Mouse (Mus musculus) midbrain, embryonic 14.5 days (tissue): ENCODE data around the gene Inpp5d. TPM values are rescaled to one million over a fixed set of nuclear protein-coding genes. Genes with fewer than 3 reads are reported as not detected.
A peak's percentile ranks its signal among the peaks of the same experiment; 100 is the strongest.

Experiments used
- ATAC-seq: fragments of 200-750 bp; cut with Nextera tagmentation; 2 replicates; pipeline ENCODE4 v1.8.0; 2017; ENCODE audit warnings: moderate number of reproducible peaks, moderate library complexity; ENCODE audit not compliant: low FRiP score, low TSS enrichment
- DNase-seq: peaks from one replicate; pipeline ENCODE4 v3.0.0-alpha.2; 2015
- H3K27ac ChIP-seq: fragments of 300-500 bp; sonication (generic); replicated peaks from 2 replicates; pipeline ENCODE4 v1.5.1; 2014; ENCODE audit warnings: mild to moderate bottlenecking, low read depth, low read length, moderate library complexity
- H3K27me3 ChIP-seq: fragments of 300-500 bp; sonication (generic); 2 replicates; pipeline ENCODE4 v1.6.1; 2014; ENCODE audit warnings: low read length, control low read depth, mixed read lengths; ENCODE audit not compliant: control insufficient read depth, insufficient read depth
- H3K36me3 ChIP-seq: fragments of 300-500 bp; sonication (generic); 2 replicates; pipeline ENCODE4 v1.6.1; 2014; ENCODE audit warnings: low read length, control low read depth; ENCODE audit not compliant: control insufficient read depth, insufficient read depth
- H3K4me1 ChIP-seq: fragments of 300-500 bp; sonication (generic); 2 replicates; pipeline ENCODE4 v1.6.1; 2014; ENCODE audit warnings: mild to moderate bottlenecking, antibody characterized with exemption, low read length, control low read depth; ENCODE audit not compliant: control insufficient read depth, insufficient read depth
- H3K4me2 ChIP-seq: fragments of 300-500 bp; sonication (generic); 2 replicates; pipeline ENCODE4 v1.6.1; 2014; ENCODE audit warnings: mild to moderate bottlenecking, low read length, moderate library complexity
- H3K4me3 ChIP-seq: fragments of 300-500 bp; sonication (generic); replicated peaks from 2 replicates; pipeline ENCODE4 v1.5.1; 2014; ENCODE audit warnings: low read depth, low read length
- H3K9ac ChIP-seq: fragments of 300-500 bp; sonication (generic); replicated peaks from 2 replicates; pipeline ENCODE4 v1.6.1; 2014; ENCODE audit warnings: mild to moderate bottlenecking, low read length, moderate library complexity
- H3K9me3 ChIP-seq: fragments of 300-500 bp; sonication (generic); 2 replicates; pipeline ENCODE4 v1.6.1; 2016; ENCODE audit warnings: low read length, control low read depth, mixed read lengths; ENCODE audit not compliant: control insufficient read depth
- WGBS: fragments of 180-500 bp; shearing (Covaris S2); extraction: QIAGEN DNeasy Blood & Tissue Kit; methylation state at CpG from one replicate; pipeline ENCODE4 v1.1.7; 2014; 5-methylcytosine and 5-hydroxymethylcytosine counted together
- polyA plus RNA-seq: library from polyadenylated mRNA; unstranded; fragments of >200 nt; fragmentation: Nextera tagmentation; extraction: Ambion mirVana; gene quantifications from 2 replicates; pipeline ENCODE4 v1.2.1, GENCODE M21; 2014

Inpp5d gene
- polyA plus RNA-seq, 1 experiment from 2014 or later = 4.6 TPM

DNA sequence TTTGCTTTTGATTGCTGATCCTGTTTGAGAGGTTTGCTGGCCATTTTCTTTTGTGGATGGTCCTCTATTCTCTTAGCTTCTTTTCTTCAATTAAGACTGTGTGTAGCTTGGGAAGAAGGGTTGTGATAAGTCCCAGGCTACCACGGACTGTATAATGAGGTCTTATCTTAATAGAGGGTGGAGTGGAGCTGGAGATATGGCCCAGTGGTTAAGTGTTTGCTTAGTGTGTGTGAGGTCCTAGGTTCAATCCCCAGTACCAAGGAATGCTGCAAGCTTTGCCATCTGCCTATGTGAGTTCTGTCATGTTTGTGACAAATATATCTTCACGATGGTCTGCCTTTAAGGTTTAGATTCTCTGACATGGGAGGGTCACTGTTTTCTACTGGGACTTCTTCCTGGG is 8.0 kb downstream of the Inpp5d start:
- 69% methylated on average over 2 of the region's 2 CpGs for WGBS
- Histone ChIP-seq H3K4me3 (no peak overlapping the region), H3K9ac (no peak overlapping the region), H3K4me2 (no peak overlapping the region), H3K9me3 (no peaks in the 10 kb centered on the region), H3K27ac (no peak overlapping the region), H3K36me3 (no peaks in the 10 kb centered on the region), H3K27me3 (no peaks in the 10 kb centered on the region), H3K4me1 (no peaks in the 10 kb centered on the region)
- no peak for ATAC-seq
- no peak for DNase-seq

DNA sequence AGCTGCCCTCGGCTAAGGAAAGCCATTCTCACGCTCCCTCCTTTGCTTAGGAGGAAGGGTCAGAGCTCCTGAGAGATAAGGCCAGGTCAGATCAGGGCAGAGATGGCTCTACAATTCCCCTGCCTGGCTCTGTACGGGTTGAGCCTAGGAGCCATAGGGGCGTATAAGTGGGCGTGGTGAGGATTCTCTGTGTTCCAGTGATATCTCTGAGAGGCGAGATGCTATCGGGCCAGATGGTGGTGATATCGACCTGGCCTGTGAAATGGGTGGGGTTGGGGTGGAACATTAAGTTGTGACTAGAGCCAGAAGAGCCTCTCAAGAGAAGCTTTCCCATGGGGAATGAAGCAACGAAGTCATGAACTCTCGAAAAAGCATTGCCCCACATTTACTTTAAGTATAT is 11.5 kb downstream of the Inpp5d start:
- ATAC-seq (no peak), DNase-seq (no peak)
- Histone ChIP-seq H3K9ac (no peak overlapping the region), H3K4me2 (no peak overlapping the region), H3K4me3 (no peak overlapping the region), H3K27ac (no peak overlapping the region), H3K9me3 (no peaks in the 10 kb centered on the region), H3K4me1 (no peaks in the 10 kb centered on the region), H3K36me3 (no peaks in the 10 kb centered on the region), H3K27me3 (no peaks in the 10 kb centered on the region)
- WGBS = 90% methylated on average over 10 of the region's 10 CpGs

DNA sequence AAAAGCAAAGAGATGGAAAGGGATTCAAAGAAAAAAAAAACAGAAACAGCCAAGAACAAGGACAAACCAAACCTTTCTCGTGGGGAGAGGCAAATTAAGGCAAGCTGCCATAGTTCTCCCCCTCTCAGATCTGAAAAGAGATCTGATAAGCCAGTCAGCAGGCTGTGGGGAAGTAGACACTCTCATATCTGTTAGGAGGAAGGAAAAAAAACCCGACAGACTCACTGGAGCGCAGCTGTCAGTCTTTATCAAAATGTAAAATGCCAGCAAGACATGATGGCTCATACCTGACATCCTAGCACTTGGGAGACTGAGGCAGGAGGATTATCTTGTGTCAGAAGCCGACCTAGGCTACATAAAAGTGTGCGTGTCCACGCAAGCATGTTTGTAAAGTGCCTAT is 12.1 kb downstream of the Inpp5d start:
- Histone ChIP-seq H3K27ac (no peak overlapping the region), H3K9me3 (no peaks in the 10 kb centered on the region), H3K27me3 (no peaks in the 10 kb centered on the region), H3K4me3 (no peak overlapping the region), H3K36me3 (no peaks in the 10 kb centered on the region), H3K4me1 (no peaks in the 10 kb centered on the region), H3K4me2 (no peak overlapping the region), H3K9ac (no peak overlapping the region)
- WGBS = 78% methylated on average over 6 of the region's 6 CpGs
- DNase-seq = no peak
- no peak for ATAC-seq

GRCm38 (mm10) chr1:87636716-87637117 is 16.6 kb downstream of the Inpp5d start:
- no peaks in the 10 kb centered on the region for H3K9me3 ChIP-seq
- H3K36me3 ChIP-seq = no peaks in the 10 kb centered on the region
- H3K4me2 ChIP-seq = no peak overlapping the region
- no peaks in the 10 kb centered on the region for H3K4me1 ChIP-seq
- 93% methylated on average over 12 of the region's 12 CpGs for WGBS
- no peak overlapping the region for H3K9ac ChIP-seq
- no peak overlapping the region for H3K27ac ChIP-seq
- no peak overlapping the region for H3K4me3 ChIP-seq
- no peaks in the 10 kb centered on the region for H3K27me3 ChIP-seq
- no peak for ATAC-seq
- no peak for DNase-seq

DNA sequence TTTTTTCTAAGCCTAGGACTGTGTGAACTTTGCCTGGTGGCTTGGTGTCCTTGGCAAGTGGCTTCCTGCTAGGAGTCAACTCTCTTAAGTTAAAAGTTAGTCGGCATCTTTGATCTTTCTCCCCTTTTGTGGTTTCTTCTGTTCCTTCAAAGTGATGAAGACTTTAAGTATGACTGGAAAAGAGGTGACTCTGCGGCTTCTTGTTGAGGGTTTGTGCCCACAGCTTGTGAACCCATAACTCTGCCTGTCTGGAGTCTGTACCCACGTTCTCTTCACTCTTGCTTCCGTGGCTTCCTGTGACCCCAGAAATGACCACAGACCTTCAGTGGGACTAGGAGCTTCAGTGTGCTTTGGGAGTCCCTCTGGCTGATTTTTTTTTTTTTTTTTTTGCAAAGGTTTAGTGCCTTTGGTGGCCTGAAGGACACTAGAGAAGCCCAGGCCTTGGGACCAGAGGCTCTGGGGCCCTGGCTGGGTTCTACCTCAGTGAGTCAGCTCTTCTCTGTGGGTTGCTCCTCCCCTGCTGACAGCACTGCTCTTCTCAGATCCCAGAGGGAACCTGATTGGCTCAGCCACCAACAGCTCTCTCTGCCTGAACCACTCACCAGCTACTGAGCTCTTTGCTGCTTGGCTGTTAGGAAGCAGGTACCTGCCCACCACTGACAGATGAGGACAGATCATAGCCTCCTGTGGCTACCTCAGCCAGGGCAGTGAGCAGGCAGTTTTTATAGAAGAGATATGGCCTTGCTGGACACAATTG is 17.2 kb downstream of the Inpp5d start:
- 89% methylated on average over 4 of the region's 4 CpGs for WGBS
- H3K4me2 ChIP-seq = no peak overlapping the region
- no peak for ATAC-seq

DNA sequence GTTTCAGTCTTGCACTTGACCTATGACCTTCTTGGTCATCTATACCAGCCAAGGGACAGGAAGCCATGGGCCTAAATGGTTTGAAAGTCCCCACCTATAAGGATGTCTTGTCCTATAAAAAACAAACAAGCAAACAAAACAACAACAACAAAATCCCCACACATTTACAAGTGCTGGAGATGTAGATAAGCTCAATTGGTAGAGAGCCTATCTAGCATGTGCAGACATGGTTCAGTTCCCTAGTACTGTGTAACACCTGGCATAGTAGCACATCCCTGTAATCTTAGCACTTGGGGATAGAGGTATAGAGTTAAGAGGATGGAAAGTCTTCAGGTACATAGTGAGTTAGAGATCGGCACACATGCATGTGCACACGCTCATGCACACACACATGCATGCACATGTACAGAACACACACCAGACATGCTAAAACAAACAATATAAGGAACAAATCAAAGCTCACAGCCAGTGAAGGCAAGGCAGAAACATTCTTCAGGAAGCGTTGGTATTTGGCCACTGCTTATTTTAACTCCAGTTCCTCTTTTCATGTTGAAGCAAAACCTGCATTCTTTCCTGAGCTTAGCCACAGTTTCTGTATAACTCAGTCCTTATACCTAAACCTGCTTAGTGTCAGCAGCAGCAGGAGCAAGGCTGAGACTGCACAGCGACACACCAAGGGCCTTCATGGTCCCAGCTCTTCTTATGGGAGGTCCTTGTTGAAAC is 17.9 kb downstream of the Inpp5d start:
- Histone ChIP-seq H3K9ac (no peak overlapping the region), H3K9me3 (no peaks in the 10 kb centered on the region), H3K36me3 (no peaks in the 10 kb centered on the region), H3K27me3 (no peaks in the 10 kb centered on the region), H3K4me3 (no peak overlapping the region), H3K4me1 (no peaks in the 10 kb centered on the region), H3K4me2 (no peak overlapping the region), H3K27ac (no peak overlapping the region)
- DNase-seq (no peak), ATAC-seq (no peak)
- WGBS = 91% methylated on average over 4 of the region's 4 CpGs

More for the DNA sequence above, 17.2 kb downstream of the Inpp5d start:
- no peak for DNase-seq
- Histone ChIP-seq H3K9ac (no peak overlapping the region), H3K27me3 (no peaks in the 10 kb centered on the region), H3K4me3 (no peak overlapping the region), H3K4me1 (no peaks in the 10 kb centered on the region), H3K27ac (no peak overlapping the region), H3K36me3 (no peaks in the 10 kb centered on the region), H3K9me3 (no peaks in the 10 kb centered on the region)

DNA sequence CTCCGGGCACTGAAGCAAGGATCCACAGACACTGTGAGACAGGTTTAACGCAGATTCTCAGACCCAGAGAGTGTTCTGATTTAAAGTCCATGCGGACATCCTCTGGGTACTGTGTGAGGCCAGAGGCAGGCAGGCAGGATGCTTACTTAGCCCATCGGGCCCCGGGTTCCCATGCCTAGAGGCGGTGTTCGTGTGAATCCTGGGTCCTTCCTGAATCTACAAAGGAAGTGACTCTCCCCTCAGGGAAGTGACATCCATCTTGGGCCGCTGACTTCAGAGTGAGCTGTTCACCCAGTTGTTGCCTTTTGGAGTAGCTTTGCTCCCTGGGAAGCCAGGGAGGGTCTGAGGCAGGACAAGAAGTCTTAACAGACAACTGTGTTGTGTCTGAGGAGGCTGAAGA is 19.6 kb downstream of the Inpp5d start:
- DNase-seq (no peak), ATAC-seq (no peak)
- WGBS = 94% methylated on average over 8 of the region's 8 CpGs
- Histone ChIP-seq H3K27me3 (no peaks in the 10 kb centered on the region), H3K27ac (0 out of 2 replicates have a peak overlapping the region, but pooled peaks have one; percentile 1), H3K9ac (no peak overlapping the region), H3K36me3 (no peaks in the 10 kb centered on the region), H3K4me2 (no peak overlapping the region), H3K4me1 (no peaks in the 10 kb centered on the region), H3K4me3 (no peak overlapping the region), H3K9me3 (no peaks in the 10 kb centered on the region)

DNA sequence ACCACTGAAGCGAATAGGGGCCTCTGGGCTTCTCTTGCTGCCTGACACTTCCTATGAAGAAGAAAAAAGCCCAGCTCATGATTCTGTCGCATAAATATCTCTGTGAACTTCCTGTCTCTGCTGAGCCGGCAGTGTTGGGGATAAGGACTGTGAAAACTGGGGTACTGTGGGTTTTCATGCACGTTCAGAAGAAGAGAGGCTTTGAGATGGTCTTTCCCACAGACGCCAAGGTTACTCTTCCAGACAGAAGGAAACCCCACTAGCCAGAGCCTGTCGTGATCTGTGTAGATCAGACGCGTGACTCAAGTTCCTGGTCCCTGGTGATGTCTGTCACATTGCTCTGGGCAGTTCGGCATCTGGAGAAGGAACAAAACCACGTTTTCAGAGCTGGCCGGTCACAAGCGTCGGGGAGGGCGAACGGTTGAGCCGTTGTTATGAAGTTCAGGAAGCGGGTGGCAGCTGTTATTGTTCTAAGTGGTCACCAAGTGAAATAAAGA is 20.1 kb downstream of the Inpp5d start:
- H3K4me1 ChIP-seq = no peaks in the 10 kb centered on the region
- H3K4me3 ChIP-seq = no peak overlapping the region
- H3K9me3 ChIP-seq = no peaks in the 10 kb centered on the region
- WGBS = 82% methylated on average over 17 of the region's 17 CpGs
- no peak overlapping the region for H3K4me2 ChIP-seq
- H3K27ac ChIP-seq = 0 out of 2 replicates have a peak overlapping the region, but pooled peaks have one; percentile 1
- no peak overlapping the region for H3K9ac ChIP-seq
- H3K36me3 ChIP-seq = no peaks in the 10 kb centered on the region
- ATAC-seq (no peak), DNase-seq (no peak)
- H3K27me3 ChIP-seq = no peaks in the 10 kb centered on the region

DNA sequence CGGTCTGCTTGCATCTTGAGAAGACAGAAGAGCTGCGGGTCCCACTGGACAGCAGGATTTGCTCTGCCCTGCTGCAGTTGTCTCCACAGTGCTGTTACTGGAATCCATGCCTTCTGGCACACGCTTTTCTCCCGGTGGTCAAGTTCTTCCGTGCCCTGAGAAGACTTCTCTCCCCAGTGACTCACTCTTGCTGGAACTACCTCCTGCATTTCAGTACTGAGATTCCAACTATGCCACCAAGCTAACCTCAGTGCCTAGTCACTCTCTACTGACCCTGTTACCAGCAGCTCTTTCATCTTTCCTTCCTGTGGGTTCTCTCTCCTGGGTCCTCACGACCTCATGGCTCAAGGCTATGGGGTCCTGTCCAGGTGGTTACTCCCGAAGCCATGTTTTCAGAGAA is 22.9 kb downstream of the Inpp5d start:
- Histone ChIP-seq H3K9me3 (no peaks in the 10 kb centered on the region), H3K4me2 (no peak overlapping the region), H3K4me1 (no peaks in the 10 kb centered on the region), H3K9ac (no peak overlapping the region), H3K27me3 (no peaks in the 10 kb centered on the region), H3K4me3 (no peak overlapping the region), H3K27ac (no peak overlapping the region), H3K36me3 (no peaks in the 10 kb centered on the region)
- no peak for DNase-seq
- 90% methylated on average over 7 of the region's 7 CpGs for WGBS
- no peak for ATAC-seq
